Mouse (Mus musculus): ENCODE results near the gene Scn10a.

Scn10a gene

DNA sequence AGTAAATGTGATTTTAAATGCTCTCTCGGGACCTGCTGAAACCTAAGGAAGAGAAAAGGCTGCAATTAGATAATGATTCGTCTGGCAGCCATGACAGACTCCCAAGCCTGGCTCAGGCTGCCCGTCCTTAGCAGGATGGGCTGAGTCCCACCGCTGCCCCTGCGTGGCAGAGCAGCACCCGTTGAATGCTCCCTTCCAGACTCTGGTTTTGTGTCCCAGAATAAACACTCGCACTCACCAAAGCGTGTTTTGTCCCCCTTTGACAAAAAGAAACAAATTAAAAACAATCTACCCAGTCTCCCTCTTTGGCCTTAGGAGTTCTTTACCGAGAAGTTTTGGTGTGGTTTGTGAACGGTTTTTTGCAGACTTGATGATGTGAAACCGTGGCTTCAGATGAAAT is at the start of gene Scn10a:
Scn10a (minus strand) TSS at position 101 of the 400 bp plus-strand sequence.
- no peak for DNase-seq (ENCODE audit: inconsistent age in 2 of 2, low spot score in 1 of 2)

DNA sequence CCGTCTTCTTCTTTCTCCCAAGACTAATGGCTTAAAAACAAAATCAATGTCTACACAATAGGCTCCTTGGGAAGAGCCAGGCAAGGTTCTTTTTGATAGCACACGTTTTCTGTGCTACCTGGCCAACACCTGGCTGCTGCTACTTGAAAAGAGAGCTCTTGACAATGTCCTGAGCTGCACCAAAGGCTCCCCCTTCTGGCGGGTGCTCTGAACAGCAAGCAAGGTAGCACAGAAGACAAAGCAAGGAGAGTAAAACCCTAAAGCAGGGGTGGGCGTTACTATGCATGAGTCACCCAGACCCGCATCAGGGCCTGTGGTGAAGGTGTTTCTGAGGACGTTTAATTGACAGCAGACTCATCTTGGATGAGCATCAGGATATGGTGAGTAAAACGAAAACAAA is 49.5 kb upstream of the Scn10a start:
- DNase-seq (ENCODE audit: inconsistent age in 2 of 2, low spot score in 1 of 2): peak; percentile 8 to 63

DNA sequence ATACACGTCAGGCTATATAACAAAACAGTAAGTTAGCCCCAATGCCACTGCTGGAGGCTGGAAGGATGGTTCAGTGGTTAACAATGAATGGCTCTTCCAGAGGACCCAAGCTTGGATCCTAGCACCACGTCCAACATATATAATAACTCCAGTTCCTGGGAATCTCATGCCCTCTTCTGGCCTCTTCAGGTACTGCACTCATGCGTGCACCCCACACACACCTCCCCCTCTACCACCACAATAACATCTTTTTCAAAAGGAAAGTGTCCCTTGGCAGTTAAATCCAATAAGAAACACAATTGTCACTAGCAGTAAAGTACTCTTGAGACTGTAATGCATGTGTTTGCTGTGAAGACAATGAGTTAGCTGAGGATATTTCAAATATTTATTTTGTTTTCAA is 41.1 kb upstream of the Scn10a start:
- no peak for DNase-seq (ENCODE audit: inconsistent age in 2 of 2, low spot score in 1 of 2)

- DNase-seq (ENCODE audit: inconsistent age in 2 of 2, low spot score in 1 of 2): no peak
These were observed 40.3 kb upstream of the Scn10a start for GRCm38 (mm10) chr9:119759457-119759856.

- peak in 1 of 2 experiments; percentile 68 for DNase-seq (ENCODE audit: inconsistent age in 2 of 2, low spot score in 1 of 2)
These were observed 32.4 kb upstream of the Scn10a start for GRCm38 (mm10) chr9:119751507-119751906.

- no peak for DNase-seq (ENCODE audit: inconsistent age in 2 of 2, low spot score in 1 of 2)
These were observed 30.0 kb upstream of the Scn10a start for GRCm38 (mm10) chr9:119749112-119749511.

- no peak for DNase-seq (ENCODE audit: inconsistent age in 2 of 2, low spot score in 1 of 2)
These were observed 24.8 kb upstream of the Scn10a start for GRCm38 (mm10) chr9:119743900-119744299.

DNA sequence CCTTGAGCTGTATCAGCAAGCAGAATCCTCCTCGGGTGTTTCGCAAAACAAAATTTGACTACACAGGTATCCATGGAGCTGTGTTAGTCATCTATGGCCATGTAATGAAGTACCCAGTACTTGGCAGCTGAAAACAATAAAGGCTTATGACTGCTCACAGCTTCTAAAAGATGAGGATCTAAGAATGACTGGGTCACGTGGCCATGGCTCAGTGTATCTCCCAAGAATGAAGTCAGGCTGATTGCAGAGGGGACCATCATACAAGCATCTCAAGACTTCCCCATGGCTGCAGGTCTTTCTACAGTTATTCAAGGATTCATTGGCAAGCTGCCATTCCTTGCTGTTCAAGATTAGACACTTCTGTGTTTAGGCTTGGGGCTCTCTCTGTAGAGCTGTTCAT is 24.2 kb upstream of the Scn10a start:
- DNase-seq (ENCODE audit: inconsistent age in 2 of 2, low spot score in 1 of 2): peak in 1 of 2 experiments; percentile 74

- DNase-seq (ENCODE audit: inconsistent age in 2 of 2, low spot score in 1 of 2): no peak
These were observed 22.1 kb upstream of the Scn10a start for GRCm38 (mm10) chr9:119741101-119741786.

- no peak for DNase-seq (ENCODE audit: inconsistent age in 2 of 2, low spot score in 1 of 2)
These were observed 9.4 kb upstream of the Scn10a start for GRCm38 (mm10) chr9:119728412-119729097.

GRCm38 (mm10) chr9:119726990-119727389 is 7.9 kb upstream of the Scn10a start:
- DNase-seq (ENCODE audit: inconsistent age in 2 of 2, low spot score in 1 of 2): no peak

DNA sequence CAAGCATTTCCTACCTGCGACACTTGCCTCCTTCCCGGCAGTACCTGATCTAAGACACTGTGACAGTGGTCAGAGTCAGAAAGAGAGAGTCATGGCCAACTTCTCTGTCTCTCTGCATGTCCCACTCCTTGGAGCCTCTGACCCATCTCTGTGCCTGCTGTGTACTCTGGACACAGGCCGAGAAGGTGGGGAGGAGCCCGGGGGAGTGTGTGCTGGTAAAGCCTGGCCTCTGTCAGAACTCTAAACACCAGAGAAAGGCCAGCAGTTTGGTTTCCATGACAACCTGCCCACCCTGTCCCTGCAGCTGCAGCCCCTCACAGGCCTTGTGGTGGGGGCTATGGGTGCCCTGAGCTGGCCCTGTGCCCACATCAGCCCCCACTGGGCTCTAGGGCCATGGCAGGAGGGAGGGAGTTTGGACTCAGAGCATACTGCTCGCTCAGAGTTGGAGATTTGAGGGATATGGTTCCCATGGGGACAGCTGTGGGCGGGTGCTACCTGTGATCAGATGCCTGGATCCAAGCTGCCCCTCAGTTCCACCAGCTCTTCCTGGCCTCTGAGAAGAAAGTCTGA is 6.3 kb upstream of the Scn10a start:
- no peak for DNase-seq (ENCODE audit: inconsistent age in 2 of 2, low spot score in 1 of 2)

DNA sequence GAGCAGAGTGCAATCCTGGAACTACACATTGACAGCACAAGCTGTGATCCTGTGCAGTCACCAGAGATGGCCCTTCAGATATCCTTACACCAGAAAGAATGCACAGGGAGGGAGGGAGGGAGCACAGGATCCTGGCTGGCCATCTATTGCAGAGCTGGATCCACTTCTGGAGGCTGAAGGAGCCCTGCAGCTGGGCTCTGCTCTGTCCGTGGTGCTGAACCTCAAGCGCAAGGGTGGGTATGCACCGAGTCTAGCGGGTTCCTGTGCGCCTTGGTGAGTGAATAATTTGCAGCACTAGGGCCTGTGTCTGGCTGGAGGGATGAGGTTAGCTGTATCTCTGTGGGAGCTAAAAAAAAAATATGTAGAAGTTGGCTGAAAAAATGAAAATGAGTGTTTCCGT is 12.4 kb downstream of the Scn10a start:
- DNase-seq (ENCODE audit: inconsistent age in 2 of 2, low spot score in 1 of 2): peak; percentile 65 to 86

DNA sequence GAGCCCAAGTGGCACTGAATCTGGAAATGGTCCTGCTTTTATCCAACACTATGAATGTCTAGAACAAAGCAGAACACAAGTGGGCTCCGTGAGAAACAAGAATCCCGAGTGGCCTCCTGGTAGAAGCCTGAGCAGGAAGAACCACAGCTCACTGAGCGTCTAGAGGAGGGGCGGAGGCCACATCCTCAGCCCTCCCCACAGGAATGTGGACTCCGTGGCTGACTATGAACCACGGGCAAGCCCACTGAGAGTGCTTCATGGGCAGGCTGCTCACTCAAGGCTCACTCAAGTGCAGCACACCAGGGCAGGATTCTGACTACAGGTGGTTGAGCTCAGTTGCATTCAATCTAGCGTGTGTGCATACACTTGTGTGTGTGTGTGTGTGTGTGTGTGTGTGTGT is 27.6 kb downstream of the Scn10a start:
- DNase-seq (ENCODE audit: inconsistent age in 2 of 2, low spot score in 1 of 2): no peak

DNA sequence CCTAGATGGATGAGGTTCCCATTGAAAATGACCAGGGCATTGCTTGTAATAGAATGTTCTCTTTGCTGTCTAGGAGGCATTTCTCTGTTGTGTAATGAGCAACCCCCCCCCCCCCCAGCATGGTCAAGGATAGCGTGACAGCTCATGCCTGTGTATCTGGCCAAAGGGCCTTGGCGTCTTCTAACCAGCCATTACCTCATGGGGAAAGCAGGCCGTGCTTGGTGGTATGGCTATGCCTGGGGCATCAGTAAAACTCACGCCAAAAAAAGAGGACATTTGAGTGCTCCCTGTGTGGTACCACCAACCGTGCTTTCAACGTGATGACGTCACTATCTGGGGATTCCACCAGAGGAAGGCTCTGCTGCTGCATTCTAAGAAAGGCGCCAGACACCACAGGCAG is 28.1 kb downstream of the Scn10a start:
- DNase-seq (ENCODE audit: inconsistent age in 2 of 2, low spot score in 1 of 2): peak; percentile 65 to 77

GRCm38 (mm10) chr9:119687893-119688292 is 31.2 kb downstream of the Scn10a start:
- DNase-seq (ENCODE audit: inconsistent age in 2 of 2, low spot score in 1 of 2): no peak

DNA sequence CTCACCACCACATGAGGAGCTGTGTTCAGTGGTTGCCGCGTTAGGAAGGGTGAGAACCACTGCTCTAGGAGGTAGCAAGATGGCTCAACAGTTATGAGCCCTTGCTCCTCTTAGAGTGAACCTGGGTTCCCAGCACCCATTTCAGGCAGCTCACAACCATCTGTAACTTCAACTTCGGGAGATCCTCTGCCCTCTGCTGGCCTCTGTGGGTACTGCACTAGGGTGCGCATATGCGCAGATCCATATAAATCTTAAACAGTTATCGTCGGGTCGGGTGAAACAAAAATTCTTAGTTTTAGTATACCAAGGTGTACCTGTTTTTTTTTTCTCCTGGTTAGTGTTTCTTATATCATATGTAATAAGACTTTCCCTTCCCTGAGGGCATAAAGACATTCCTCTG is 32.9 kb downstream of the Scn10a start:
- no peak for DNase-seq (ENCODE audit: inconsistent age in 2 of 2, low spot score in 1 of 2)

DNA sequence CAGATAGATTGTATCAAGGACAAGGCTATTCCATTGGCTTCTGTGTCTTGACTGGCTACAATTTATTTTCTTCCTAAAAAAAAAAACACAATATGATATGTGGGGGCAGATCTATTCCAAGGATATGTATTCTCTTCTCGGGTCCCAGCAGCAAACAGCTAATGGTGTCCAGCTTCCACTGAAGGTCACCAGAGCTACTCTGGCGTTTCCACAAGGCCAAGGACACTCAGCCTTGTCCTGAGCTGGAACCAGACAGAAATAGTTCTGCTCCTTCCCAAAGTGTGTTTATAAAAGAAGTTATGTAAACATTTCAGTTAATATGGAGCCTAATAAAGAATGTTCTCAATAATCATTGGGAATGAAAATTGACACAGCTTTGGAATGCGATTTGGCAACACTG is 38.2 kb downstream of the Scn10a start:
- peak; percentile 44 to 72 for DNase-seq (ENCODE audit: inconsistent age in 2 of 2, low spot score in 1 of 2)

- DNase-seq (ENCODE audit: inconsistent age in 2 of 2, low spot score in 1 of 2): no peak
These were observed 55.0 kb downstream of the Scn10a start for GRCm38 (mm10) chr9:119664109-119664508.

DNA sequence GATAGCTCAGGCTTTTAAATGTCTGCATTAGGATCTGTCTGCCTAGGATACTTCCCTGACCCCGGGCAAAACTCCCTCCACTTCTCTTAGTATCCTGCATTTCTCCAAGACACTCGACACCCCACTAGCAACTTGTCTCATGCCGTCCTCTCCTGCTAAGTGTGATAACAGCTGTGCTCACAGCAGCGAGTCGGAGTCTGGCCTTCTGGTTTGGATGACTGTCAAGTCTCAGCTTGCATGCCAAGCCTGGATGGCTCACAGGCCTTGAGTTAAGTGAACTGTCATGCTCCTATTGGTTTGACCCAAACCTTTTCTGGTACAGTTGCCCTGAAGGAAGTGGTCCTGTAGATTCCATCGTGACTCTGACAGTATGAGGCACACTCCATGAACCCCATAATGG is 63.0 kb downstream of the Scn10a start:
- DNase-seq (ENCODE audit: inconsistent age in 2 of 2, low spot score in 1 of 2): peak; percentile 23 to 80

- DNase-seq (ENCODE audit: inconsistent age in 2 of 2, low spot score in 1 of 2): no peak
These were observed 65.4 kb downstream of the Scn10a start for GRCm38 (mm10) chr9:119653758-119654157.

DNA sequence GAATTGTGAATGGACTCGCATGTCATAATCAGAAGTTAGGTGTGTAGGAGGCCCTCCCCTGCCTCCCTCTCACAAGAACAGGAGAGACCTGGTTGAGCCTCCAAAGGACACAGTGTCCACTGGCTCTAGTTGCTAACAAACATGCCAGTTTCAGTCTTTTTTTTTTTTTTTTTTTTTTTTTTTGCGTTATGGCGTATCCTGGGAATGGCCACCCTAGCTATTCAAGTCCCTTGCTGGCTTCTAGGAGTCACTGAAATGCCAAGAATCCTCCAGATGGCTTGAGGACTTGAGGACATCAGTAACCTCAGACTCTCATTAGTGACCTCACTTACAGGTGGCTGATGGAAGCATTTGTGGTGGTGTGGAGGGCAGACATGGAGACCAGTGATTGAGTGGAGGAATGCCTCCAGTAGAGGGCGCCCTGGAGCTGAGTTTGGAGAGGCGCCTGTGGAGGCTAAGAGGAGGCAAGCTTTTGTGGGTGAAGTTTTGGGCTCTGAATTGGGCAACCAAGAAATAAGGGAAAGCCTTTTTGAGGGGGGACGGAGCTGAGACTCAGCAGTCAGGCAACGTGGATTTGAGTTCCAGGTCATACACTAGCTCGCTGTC is 72.1 kb downstream of the Scn10a start:
- DNase-seq (ENCODE audit: inconsistent age in 2 of 2, low spot score in 1 of 2): peak; percentile 52 to 87
